Mouse (Mus musculus): ENCODE results near the gene Taf1b. TPM values are rescaled to one million over a fixed set of nuclear protein-coding genes. Genes with fewer than 3 reads are reported as not detected.
"Not testable (repeated sequence)": the region's sequence is repeated elsewhere in the genome, so short reads cannot be mapped to it uniquely, and the experiment has no call there.

Taf1b gene
- polyA plus RNA-seq, 1 experiment from 2014 or later: 36.1 TPM

DNA sequence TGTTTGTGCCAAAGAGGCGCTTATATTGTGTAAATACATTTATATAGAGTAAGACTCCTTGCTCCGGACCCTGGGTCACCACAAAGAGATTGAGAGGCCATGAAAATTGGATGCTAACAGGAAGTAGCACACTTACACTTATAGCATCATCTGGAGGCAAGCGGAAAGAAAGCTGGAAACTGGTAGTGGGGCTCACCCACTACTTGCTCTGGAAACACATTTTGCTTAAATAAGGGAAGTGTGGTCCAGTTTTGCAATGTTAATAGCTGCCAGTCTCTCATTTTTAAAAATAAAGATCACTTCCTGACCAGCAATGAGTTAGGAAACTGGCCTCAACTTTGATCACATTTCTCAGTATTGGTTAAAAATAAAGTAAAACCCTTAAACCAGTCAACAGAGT lies 5.7 kb upstream of the Taf1b start:
- not testable (repeated sequence) for H3K4me2 ChIP-seq (ENCODE audit: low read length); H3K4me3 ChIP-seq (ENCODE audit: low read depth, low read length); H3K27me3 ChIP-seq (ENCODE audit: control insufficient read depth, insufficient read depth, low read depth, low read length); ATAC-seq; H3K4me1 ChIP-seq (ENCODE audit: control insufficient read depth, insufficient read depth, low read length); H3K36me3 ChIP-seq (ENCODE audit: control insufficient read depth, insufficient read depth, low read length); H3K9ac ChIP-seq (ENCODE audit: low read depth, low read length); H3K9me3 ChIP-seq (replicated peaks; ENCODE audit: control insufficient read depth, low read length, poor library complexity, severe bottlenecking); H3K27ac ChIP-seq (ENCODE audit: low read length)
- WGBS: 83% methylated on average over 3 of the region's 3 CpGs

DNA sequence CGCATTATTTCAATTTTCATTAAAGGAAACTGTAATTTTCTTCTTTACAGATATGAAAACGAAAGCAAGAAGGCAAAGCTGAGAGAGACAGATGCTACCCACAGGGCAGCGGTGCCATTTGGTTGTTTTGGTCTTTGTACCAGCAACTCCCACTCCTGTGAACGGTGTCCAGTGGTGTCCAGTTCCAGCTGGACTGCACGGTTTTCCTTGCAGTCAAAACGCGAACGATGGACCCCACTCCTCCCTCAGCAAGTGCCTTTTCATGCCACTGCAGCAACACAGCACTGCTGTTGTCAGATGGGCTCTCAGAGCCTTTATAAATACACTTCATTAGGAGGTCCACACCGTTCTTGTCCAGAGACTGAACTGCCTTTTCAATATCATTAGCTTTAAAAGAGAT lies 5.1 kb upstream of the Taf1b start:
- Histone ChIP-seq H3K4me3 (ENCODE audit: low read depth, low read length) (no peak overlapping the region), H3K27ac (ENCODE audit: low read length) (no peak overlapping the region), H3K4me2 (ENCODE audit: low read length) (peak overlapping the region; percentile 27; the same call in 1 of the 2 replicates), H3K27me3 (ENCODE audit: control insufficient read depth, insufficient read depth, low read depth, low read length) (no peaks in the 10 kb centered on the region), H3K4me1 (ENCODE audit: control insufficient read depth, insufficient read depth, low read length) (no peaks in the 10 kb centered on the region), H3K9me3 (replicated peaks; ENCODE audit: control insufficient read depth, low read length, poor library complexity, severe bottlenecking) (no peaks in the 10 kb centered on the region), H3K36me3 (ENCODE audit: control insufficient read depth, insufficient read depth, low read length) (no peaks in the 10 kb centered on the region), H3K9ac (ENCODE audit: low read depth, low read length) (no peak overlapping the region)
- no peak for ATAC-seq
- WGBS: 63% methylated on average over 9 of the region's 9 CpGs

DNA sequence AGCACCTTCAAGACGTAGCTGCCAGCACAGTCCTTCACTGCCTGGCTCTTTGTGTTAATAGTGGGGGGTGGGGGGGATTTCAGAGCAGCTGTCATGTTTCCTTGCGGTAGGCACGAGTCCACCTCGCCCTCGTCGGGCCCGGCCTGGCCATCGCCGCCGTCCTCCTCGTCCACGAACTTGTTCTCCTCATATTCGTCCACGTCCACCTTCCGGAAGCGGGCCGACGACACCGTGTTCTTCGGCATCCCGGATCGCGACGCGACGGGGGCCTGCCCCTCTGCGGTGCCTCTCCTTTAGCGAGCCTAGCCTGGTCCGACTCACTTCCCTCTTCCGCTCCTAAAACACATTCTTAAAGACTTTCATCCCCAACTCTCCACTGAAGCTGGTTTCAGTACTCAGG lies 4.7 kb upstream of the Taf1b start:
- no peaks in the 10 kb centered on the region for H3K27me3 ChIP-seq (ENCODE audit: control insufficient read depth, insufficient read depth, low read depth, low read length)
- H3K9ac ChIP-seq (ENCODE audit: low read depth, low read length): no peak overlapping the region
- no peak overlapping the region for H3K27ac ChIP-seq (ENCODE audit: low read length)
- no peak for ATAC-seq
- no peaks in the 10 kb centered on the region for H3K9me3 ChIP-seq (replicated peaks; ENCODE audit: control insufficient read depth, low read length, poor library complexity, severe bottlenecking)
- WGBS: 58% methylated on average over 30 of the region's 30 CpGs
- H3K4me3 ChIP-seq (ENCODE audit: low read depth, low read length): no peak overlapping the region
- peak overlapping the region; percentile 27 for H3K4me2 ChIP-seq (ENCODE audit: low read length)
- H3K36me3 ChIP-seq (ENCODE audit: control insufficient read depth, insufficient read depth, low read length): no peaks in the 10 kb centered on the region
- H3K4me1 ChIP-seq (ENCODE audit: control insufficient read depth, insufficient read depth, low read length): no peaks in the 10 kb centered on the region

DNA sequence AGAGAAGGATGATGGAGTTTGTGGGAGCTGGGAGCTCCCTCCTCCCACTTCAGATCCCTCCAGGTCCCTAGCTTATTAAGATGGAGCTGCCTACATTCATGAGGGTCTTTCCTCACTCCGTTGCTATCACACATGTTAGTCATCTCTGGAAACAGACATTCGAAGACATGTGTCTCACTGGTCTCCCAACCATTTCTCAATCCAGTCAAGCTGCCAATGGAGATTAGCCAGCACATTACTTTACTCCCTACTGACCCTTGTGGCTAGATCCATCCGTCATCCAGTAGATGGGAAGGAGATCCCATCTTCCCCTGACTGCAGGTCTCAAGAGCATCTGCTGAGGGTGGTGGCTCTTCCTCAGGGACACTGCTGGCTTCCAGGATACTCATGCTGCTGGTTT lies 3.4 kb upstream of the Taf1b start:
- 88% methylated on average over 2 of the region's 3 CpGs for WGBS

DNA sequence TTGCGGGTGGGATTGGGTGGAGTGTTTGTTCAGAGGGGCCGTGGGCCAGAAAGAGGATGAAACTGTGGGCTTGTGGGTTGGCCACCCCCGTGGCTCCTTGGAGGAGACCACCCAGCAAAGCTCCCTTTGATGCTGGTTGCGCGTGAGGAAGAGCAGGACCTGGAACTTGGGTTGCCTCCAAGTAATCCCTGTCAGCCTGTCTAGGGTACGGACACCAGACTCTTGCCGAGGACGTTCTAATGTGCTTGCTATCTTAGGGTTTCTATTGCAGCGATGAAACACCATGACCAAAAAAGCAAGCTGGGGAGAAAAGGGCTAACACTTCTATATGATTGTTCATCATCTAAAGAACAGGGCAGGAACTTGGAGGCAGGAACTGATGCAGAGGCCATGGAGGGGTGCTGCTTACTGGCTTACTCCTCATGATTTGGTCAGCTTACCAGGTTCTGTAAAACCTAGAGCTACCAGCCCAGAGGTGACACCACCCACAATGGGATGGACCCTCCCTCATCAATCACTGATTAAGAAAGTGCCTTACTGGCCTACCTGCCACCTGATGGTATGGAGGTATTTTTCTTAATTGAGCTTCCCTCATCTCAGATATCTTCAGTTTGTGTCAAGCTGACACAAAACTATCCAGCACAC lies 804 bp downstream of the Taf1b start:
- H3K36me3 ChIP-seq (ENCODE audit: control insufficient read depth, insufficient read depth, low read length); H3K27me3 ChIP-seq (ENCODE audit: control insufficient read depth, insufficient read depth, low read depth, low read length); H3K27ac ChIP-seq (ENCODE audit: low read length); H3K4me1 ChIP-seq (ENCODE audit: control insufficient read depth, insufficient read depth, low read length); H3K9me3 ChIP-seq (replicated peaks; ENCODE audit: control insufficient read depth, low read length, poor library complexity, severe bottlenecking): not testable (repeated sequence)
- Histone ChIP-seq H3K4me2 (ENCODE audit: low read length) (peak overlapping the region; percentile 58), H3K9ac (ENCODE audit: low read depth, low read length) (peak overlapping the region; percentile 88), H3K4me3 (ENCODE audit: low read depth, low read length) (peak overlapping the region; percentile 74)
- WGBS: 7% methylated on average over 9 of the region's 9 CpGs
- peak; percentile 26 for ATAC-seq

More for the DNA sequence above, 3.4 kb upstream of the Taf1b start:
- not testable (repeated sequence) for H3K27me3 ChIP-seq (ENCODE audit: control insufficient read depth, insufficient read depth, low read depth, low read length); H3K4me3 ChIP-seq (ENCODE audit: low read depth, low read length); H3K27ac ChIP-seq (ENCODE audit: low read length); H3K9me3 ChIP-seq (replicated peaks; ENCODE audit: control insufficient read depth, low read length, poor library complexity, severe bottlenecking); H3K9ac ChIP-seq (ENCODE audit: low read depth, low read length); H3K4me2 ChIP-seq (ENCODE audit: low read length); H3K36me3 ChIP-seq (ENCODE audit: control insufficient read depth, insufficient read depth, low read length); H3K4me1 ChIP-seq (ENCODE audit: control insufficient read depth, insufficient read depth, low read length); ATAC-seq

DNA sequence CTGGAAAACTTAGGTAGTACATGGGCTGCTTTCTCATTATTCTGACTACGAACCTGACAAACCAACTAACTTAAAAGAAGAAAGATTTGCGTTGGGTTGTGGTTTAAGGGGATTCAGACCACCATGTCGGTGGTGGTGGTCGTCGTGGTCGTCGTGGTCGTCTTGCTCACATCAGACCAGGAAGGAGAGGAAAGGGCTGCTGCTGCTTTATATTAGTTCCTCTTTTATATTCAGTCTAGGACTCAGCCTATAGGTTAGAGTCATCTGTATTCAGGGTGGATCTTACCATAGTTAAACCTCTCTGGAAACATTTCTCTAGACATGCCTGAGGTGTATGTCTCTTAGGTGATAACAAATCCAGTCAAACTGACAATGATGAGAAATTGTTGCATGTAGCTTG lies 19.0 kb downstream of the Taf1b start:
- no peaks in the 10 kb centered on the region for H3K27me3 ChIP-seq (ENCODE audit: control insufficient read depth, insufficient read depth, low read depth, low read length)
- peaks cover 34% of the 10 kb centered on the region for H3K36me3 ChIP-seq (ENCODE audit: control insufficient read depth, insufficient read depth, low read length)
- WGBS: 95% methylated on average over 8 of the region's 8 CpGs
- H3K9ac ChIP-seq (ENCODE audit: low read depth, low read length): no peak overlapping the region
- no peaks in the 10 kb centered on the region for H3K9me3 ChIP-seq (replicated peaks; ENCODE audit: control insufficient read depth, low read length, poor library complexity, severe bottlenecking)
- no peak overlapping the region for H3K27ac ChIP-seq (ENCODE audit: low read length)
- H3K4me2 ChIP-seq (ENCODE audit: low read length): no peak overlapping the region
- no peaks in the 10 kb centered on the region for H3K4me1 ChIP-seq (ENCODE audit: control insufficient read depth, insufficient read depth, low read length)
- H3K4me3 ChIP-seq (ENCODE audit: low read depth, low read length): no peak overlapping the region
- ATAC-seq: no peak

DNA sequence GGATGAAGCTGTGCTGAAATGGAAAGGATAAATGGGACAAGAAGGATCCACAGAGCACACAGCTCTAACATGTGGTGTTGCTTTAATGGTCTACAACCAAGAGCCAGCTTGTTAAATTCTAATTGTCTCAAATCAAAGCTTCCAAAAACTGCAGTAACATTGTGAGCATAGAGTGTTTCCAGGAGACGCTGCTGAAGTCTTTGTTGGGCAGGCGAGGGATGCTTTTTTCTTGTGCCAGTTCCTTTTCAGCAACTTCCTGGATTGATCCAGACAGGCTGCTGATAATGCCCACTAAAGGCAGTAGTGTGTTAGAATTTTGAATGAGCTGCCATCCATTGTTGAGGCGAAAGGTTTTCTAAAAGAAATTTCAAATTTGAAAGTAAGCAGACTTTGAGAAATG lies 22.9 kb downstream of the Taf1b start:
- WGBS: 74% methylated on average over 3 of the region's 3 CpGs
- peaks cover 31% of the 10 kb centered on the region for H3K36me3 ChIP-seq (ENCODE audit: control insufficient read depth, insufficient read depth, low read length)

DNA sequence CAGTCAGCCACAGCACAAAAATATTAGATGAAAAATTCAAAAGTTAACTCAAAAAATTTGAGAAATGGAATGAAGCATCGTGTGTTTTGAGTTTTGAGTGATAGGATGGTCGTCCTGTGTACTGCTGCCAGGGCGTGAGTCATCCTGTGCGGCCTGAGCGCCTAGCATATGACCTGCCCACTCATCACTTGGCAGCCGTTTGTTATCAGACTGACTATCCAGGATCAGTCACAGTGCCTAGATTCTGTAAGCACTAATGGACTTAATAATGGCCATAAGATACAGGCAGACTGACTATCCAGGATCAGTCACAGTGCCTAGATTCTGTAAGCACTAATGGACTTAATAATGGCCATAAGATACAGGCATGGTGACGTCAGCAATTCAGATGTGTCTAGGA lies 26.9 kb downstream of the Taf1b start:
- H3K4me1 ChIP-seq (ENCODE audit: control insufficient read depth, insufficient read depth, low read length); H3K4me2 ChIP-seq (ENCODE audit: low read length); H3K9me3 ChIP-seq (replicated peaks; ENCODE audit: control insufficient read depth, low read length, poor library complexity, severe bottlenecking); H3K9ac ChIP-seq (ENCODE audit: low read depth, low read length); H3K27me3 ChIP-seq (ENCODE audit: control insufficient read depth, insufficient read depth, low read depth, low read length); H3K4me3 ChIP-seq (ENCODE audit: low read depth, low read length); H3K27ac ChIP-seq (ENCODE audit: low read length); ATAC-seq: not testable (repeated sequence)
- peaks cover 12% of the 10 kb centered on the region; the same call in 1 of the 2 replicates for H3K36me3 ChIP-seq (ENCODE audit: control insufficient read depth, insufficient read depth, low read length)
- WGBS: 88% methylated on average over 7 of the region's 7 CpGs

More for the DNA sequence above, 22.9 kb downstream of the Taf1b start:
- Histone ChIP-seq H3K4me3 (ENCODE audit: low read depth, low read length) (no peak overlapping the region), H3K27me3 (ENCODE audit: control insufficient read depth, insufficient read depth, low read depth, low read length) (no peaks in the 10 kb centered on the region), H3K27ac (ENCODE audit: low read length) (no peak overlapping the region), H3K9me3 (replicated peaks; ENCODE audit: control insufficient read depth, low read length, poor library complexity, severe bottlenecking) (no peaks in the 10 kb centered on the region), H3K9ac (ENCODE audit: low read depth, low read length) (no peak overlapping the region), H3K4me2 (ENCODE audit: low read length) (no peak overlapping the region), H3K4me1 (ENCODE audit: control insufficient read depth, insufficient read depth, low read length) (no peaks in the 10 kb centered on the region)
- ATAC-seq: no peak

DNA sequence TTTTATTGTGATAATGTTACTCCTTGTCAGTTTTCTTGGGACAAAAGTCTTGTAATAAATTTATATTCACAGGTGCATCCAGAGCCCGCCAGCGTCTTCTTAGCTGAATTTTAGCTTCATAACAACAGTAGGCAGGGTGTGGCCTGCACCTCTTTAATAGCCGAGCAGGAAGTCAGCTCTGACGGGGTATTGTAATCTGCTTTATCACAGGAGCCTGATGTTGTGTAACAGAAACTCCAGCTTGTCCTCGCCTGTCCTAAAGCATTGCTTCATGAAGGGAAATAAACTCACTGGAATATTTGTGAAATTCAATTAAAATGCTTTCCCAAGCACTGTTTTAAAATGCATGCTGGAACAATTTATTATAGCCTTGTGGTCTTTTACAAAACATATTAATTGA lies 38.2 kb downstream of the Taf1b start:
- Histone ChIP-seq H3K9ac (ENCODE audit: low read depth, low read length) (no peak overlapping the region), H3K27ac (ENCODE audit: low read length) (no peak overlapping the region), H3K4me1 (ENCODE audit: control insufficient read depth, insufficient read depth, low read length) (no peaks in the 10 kb centered on the region), H3K36me3 (ENCODE audit: control insufficient read depth, insufficient read depth, low read length) (peaks cover 7% of the 10 kb centered on the region), H3K4me3 (ENCODE audit: low read depth, low read length) (no peak overlapping the region), H3K4me2 (ENCODE audit: low read length) (no peak overlapping the region), H3K27me3 (ENCODE audit: control insufficient read depth, insufficient read depth, low read depth, low read length) (no peaks in the 10 kb centered on the region), H3K9me3 (replicated peaks; ENCODE audit: control insufficient read depth, low read length, poor library complexity, severe bottlenecking) (no peaks in the 10 kb centered on the region)
- 51% methylated on average over 5 of the region's 5 CpGs for WGBS
- ATAC-seq: no peak

Measured in midbrain, embryonic 16.5 days (tissue).